Mouse (Mus musculus): ENCODE data around the gene Gm14180.

DNA sequence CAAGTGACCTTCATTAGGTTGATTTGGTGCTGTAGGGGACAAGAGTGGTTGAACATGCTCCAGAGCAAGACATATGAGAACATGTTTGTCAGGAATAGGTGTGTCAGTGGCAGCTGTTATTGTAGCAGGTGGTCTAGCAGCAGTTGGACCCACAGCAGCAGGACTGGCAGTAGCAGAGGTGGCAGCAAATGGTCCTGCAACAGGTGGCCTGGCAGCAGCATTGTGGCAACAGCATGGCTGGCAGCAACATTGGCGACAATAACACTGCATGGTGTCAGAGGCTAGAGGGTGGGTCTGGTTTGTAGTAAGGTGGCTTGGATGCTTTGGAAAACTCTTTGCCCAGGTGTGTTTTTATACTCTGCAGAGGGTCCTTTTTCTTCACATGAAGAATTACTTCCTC, 15.3 kb downstream of the Gm14180 start:
- no peak for TF ChIP-seq CTCF (IDR thresholded peaks at IDR 0.05; ENCODE audit: low read depth)
- no peak for TF ChIP-seq EP300 (IDR thresholded peaks at IDR 0.05; ENCODE audit: low read depth)
